Comparison of ENCODE assay signal across 8 mouse cellular contexts in the genomic region with DNA sequence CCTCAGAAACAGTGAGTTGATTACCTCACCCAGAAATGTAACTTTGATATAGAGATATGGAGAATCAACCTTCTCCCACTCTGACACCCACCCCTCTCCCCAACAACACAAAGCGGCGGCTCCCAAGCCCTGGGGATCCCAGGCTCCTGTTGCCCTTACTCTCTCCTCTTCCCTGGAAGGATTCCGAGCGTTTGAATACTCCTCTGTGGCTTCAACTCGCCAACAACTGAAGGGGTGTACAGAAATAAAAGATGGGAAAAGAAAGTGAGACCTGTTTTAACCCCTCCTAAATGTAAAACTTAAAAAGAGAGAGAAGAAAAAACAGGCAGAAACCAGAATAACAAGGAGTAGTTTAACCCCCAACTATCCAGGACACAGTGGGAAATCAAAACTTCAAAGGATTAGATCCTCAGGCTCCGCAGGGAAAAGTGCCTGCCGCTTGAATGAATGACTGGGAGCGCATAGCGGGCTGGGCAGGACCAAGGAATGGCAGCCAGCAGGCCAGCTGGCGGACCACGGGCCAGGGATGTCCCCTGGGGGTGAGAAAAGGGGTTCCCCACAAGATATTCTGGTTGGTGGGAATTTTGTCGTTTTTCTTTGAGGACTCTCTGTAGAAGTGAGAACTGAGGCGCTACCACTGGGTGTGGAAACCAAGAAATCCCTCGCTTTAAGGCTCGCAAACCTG. TPM values are rescaled to one million over a fixed set of nuclear protein-coding genes. Genes with fewer than 3 reads are reported as not detected.
DNase-seq lines count a peak whose midpoint lies in the region; ATAC-seq and TF ChIP-seq lines count a peak whose summit lies in the region.

No protein-coding gene starts in this region.

- H3K9ac ChIP-seq in CH12.LX (ENCODE audit: insufficient read depth, low read depth), result peak overlapping the region; percentile 70
- H3K9ac ChIP-seq in embryonic facial prominence, embryonic 11.5 days (replicated peaks; ENCODE audit: low read length), result no peak overlapping the region; the same call in none of the 2 replicates
- H3K9ac ChIP-seq in stomach, postnatal 0 days (ENCODE audit: low read length), result peak overlapping the region; percentile 71

- H3K9me3 ChIP-seq in CH12.LX (replicated peaks; ENCODE audit: low read length), result no peaks in the 10 kb centered on the region
- no peaks in the 10 kb centered on the region for H3K9me3 ChIP-seq in embryonic facial prominence, embryonic 11.5 days (replicated peaks; ENCODE audit: control insufficient read depth, low read length)
- no peaks in the 10 kb centered on the region for H3K9me3 ChIP-seq in hindbrain, embryonic 10.5 days
- H3K9me3 ChIP-seq in midbrain, embryonic 10.5 days (replicated peaks), result no peaks in the 10 kb centered on the region
- H3K9me3 ChIP-seq in stomach, postnatal 0 days (ENCODE audit: control insufficient read depth, low read length), result no peaks in the 10 kb centered on the region

- intact Hi-C loops in left cerebral cortex, postnatal 36 days (cut with DNase I), result loop anchor here (2.0 to 10.0 kb wide), 3 partner anchors 140 to 1024 kb away; no protein-coding TSS in a partner anchor

- peaks cover 0 to 38% of the 10 kb centered on the region in 2 experiments; a peak in 2 of 4 replicates for H3K4me1 ChIP-seq in CH12.LX (ENCODE audit: control insufficient read depth in 1 of 2, insufficient read depth in 2 of 2)
- no peaks in the 10 kb centered on the region; the same call in 1 of the 2 replicates for H3K4me1 ChIP-seq in embryonic facial prominence, embryonic 11.5 days (ENCODE audit: control insufficient read depth, insufficient read depth, low read length)
- peaks cover 39% of the 10 kb centered on the region for H3K4me1 ChIP-seq in hindbrain, embryonic 10.5 days (replicated peaks)
- peaks cover 44% of the 10 kb centered on the region for H3K4me1 ChIP-seq in midbrain, embryonic 10.5 days
- H3K4me1 ChIP-seq in stomach, postnatal 0 days (replicated peaks; ENCODE audit: control insufficient read depth, insufficient read depth), result no peaks in the 10 kb centered on the region

- ATAC-seq in embryonic facial prominence, embryonic 11.5 days (replicated peaks; ENCODE audit: insufficient number of reproducible peaks, low FRiP score, low TSS enrichment, low read depth), result no peak
- ATAC-seq in stomach, postnatal 0 days (ENCODE audit: low FRiP score, low TSS enrichment), result no peak

- 1% methylated on average over 15 of the region's 15 CpGs for WGBS in embryonic facial prominence, embryonic 11.5 days
- under 1% methylated on average over 15 of the region's 15 CpGs for WGBS in hindbrain, embryonic 10.5 days
- WGBS in midbrain, embryonic 10.5 days, result under 1% methylated on average over 15 of the region's 15 CpGs
- WGBS in stomach, postnatal 0 days, result under 1% methylated on average over 15 of the region's 15 CpGs

- peak; percentile 26 for DNase-seq in adrenal gland, postnatal 14 days
- DNase-seq in adrenal gland, postnatal 25 days, result no peak
- DNase-seq in CH12.LX (ENCODE audit: extremely low read depth), result peak; percentile 38
- DNase-seq in embryonic facial prominence, embryonic 11.5 days (ENCODE audit: low spot score), result peak; percentile 26
- peak; percentile 51 for DNase-seq in hindbrain, embryonic 10.5 days (ENCODE audit: low spot score)
- peak; percentile 43 to 52 for DNase-seq in left cerebral cortex, postnatal 36 days (ENCODE audit: low spot score in 2 of 2)
- peak; percentile 58 for DNase-seq in midbrain, embryonic 10.5 days (ENCODE audit: low spot score)
- DNase-seq in stomach, postnatal 0 days (ENCODE audit: low spot score), result peak; percentile 59

- H3K79me2 ChIP-seq in CH12.LX (replicated peaks; ENCODE audit: control insufficient read depth, extremely low read depth, insufficient read depth, poor library complexity, severe bottlenecking), result peaks cover 51% of the 10 kb centered on the region

- 0 out of 4 replicates have a peak, but pooled peaks of 1 of the 2 experiments have one; percentile 12 for TF ChIP-seq CTCF in CH12.LX (conservative IDR thresholded peaks at IDR 0.05 in 1 of 2, IDR thresholded peaks at IDR 0.05 in 1 of 2; ENCODE audit: low read depth in 2 of 2, low read length in 2 of 2)
- no peak for TF ChIP-seq CTCF in stomach, postnatal 0 days (IDR thresholded peaks at IDR 0.05; ENCODE audit: low read depth)

- H3K4me3 ChIP-seq in CH12.LX (replicated peaks in 1 of 3; ENCODE audit: low read depth in 2 of 3, low read length in 2 of 3, poor library complexity in 1 of 3), result peak overlapping the region; percentile 89 to 93 (median 89)
- peak overlapping the region; percentile 53 for H3K4me3 ChIP-seq in embryonic facial prominence, embryonic 11.5 days (ENCODE audit: low read depth, low read length)
- peak overlapping the region; percentile 61 for H3K4me3 ChIP-seq in hindbrain, embryonic 10.5 days
- H3K4me3 ChIP-seq in midbrain, embryonic 10.5 days, result peak overlapping the region; percentile 60
- peak overlapping the region; percentile 72 for H3K4me3 ChIP-seq in stomach, postnatal 0 days (ENCODE audit: low read depth, low read length)

- no peak; the same call in 1 of the 2 replicates for TF ChIP-seq RAD21 in CH12.LX (IDR thresholded peaks at IDR 0.05; ENCODE audit: low read depth, low read length)

- in situ Hi-C loops in CH12.LX (cut with MboI; ENCODE audit: low pct_ligation_motif_present, low pct_unique_long_range_greater_than_20kb, low sequenced_read_pairs), result loop anchor here (5.0 to 25.0 kb wide), 6 partner anchors 139 to 786 kb away; no protein-coding TSS in a partner anchor

- no peak for TF ChIP-seq POLR2A in CH12.LX (IDR thresholded peaks at IDR 0.05; ENCODE audit: low read depth, low read length)

- peak overlapping the region; percentile 71; the same call in 1 of the 2 replicates for H3K27ac ChIP-seq in CH12.LX (ENCODE audit: insufficient read depth, low read depth)
- H3K27ac ChIP-seq in embryonic facial prominence, embryonic 11.5 days (replicated peaks; ENCODE audit: low read depth, low read length), result no peak overlapping the region
- H3K27ac ChIP-seq in hindbrain, embryonic 10.5 days, result peak overlapping the region; percentile 23; the same call in 1 of the 2 replicates
- no peak overlapping the region for H3K27ac ChIP-seq in midbrain, embryonic 10.5 days (replicated peaks)
- no peak overlapping the region; the same call in 1 of the 2 replicates for H3K27ac ChIP-seq in stomach, postnatal 0 days (replicated peaks)

- dilution Hi-C loops in CH12.LX (cut with MboI; ENCODE audit: extremely low pct_ligation_motif_present, extremely low pct_unique_long_range_greater_than_20kb, low sequenced_read_pairs), result no loop called here

- H3K36me3 ChIP-seq in CH12.LX (replicated peaks in 1 of 2; ENCODE audit: control insufficient read depth in 1 of 2, insufficient read depth in 1 of 2, low read length in 1 of 2), result no peaks in the 10 kb centered on the region
- H3K36me3 ChIP-seq in embryonic facial prominence, embryonic 11.5 days (replicated peaks; ENCODE audit: control insufficient read depth, insufficient read depth, low read depth, low read length), result no peaks in the 10 kb centered on the region
- no peaks in the 10 kb centered on the region for H3K36me3 ChIP-seq in hindbrain, embryonic 10.5 days
- H3K36me3 ChIP-seq in midbrain, embryonic 10.5 days, result no peaks in the 10 kb centered on the region
- H3K36me3 ChIP-seq in stomach, postnatal 0 days (ENCODE audit: control insufficient read depth, insufficient read depth, low read length), result no peaks in the 10 kb centered on the region

- peak; percentile 38; the same call in 1 of the 2 replicates for TF ChIP-seq EP300 in CH12.LX (IDR thresholded peaks at IDR 0.05; ENCODE audit: low read length)
- no peak for TF ChIP-seq EP300 in stomach, postnatal 0 days (optimal IDR thresholded peaks at IDR 0.05)

- H3K27me3 ChIP-seq in CH12.LX (replicated peaks), result no peaks in the 10 kb centered on the region
- peaks cover 3% of the 10 kb centered on the region; the same call in 1 of the 2 replicates for H3K27me3 ChIP-seq in embryonic facial prominence, embryonic 11.5 days (ENCODE audit: control insufficient read depth, insufficient read depth, low read length)
- peaks cover 26% of the 10 kb centered on the region for H3K27me3 ChIP-seq in hindbrain, embryonic 10.5 days (ENCODE audit: insufficient read depth, poor library complexity, severe bottlenecking)
- peaks cover 35% of the 10 kb centered on the region for H3K27me3 ChIP-seq in midbrain, embryonic 10.5 days (ENCODE audit: low read depth, poor library complexity, severe bottlenecking)
- H3K27me3 ChIP-seq in stomach, postnatal 0 days (ENCODE audit: control insufficient read depth, insufficient read depth, low read length), result no peaks in the 10 kb centered on the region

- peak overlapping the region; percentile 98 for H3K4me2 ChIP-seq in CH12.LX (ENCODE audit: insufficient read depth, low read depth, poor library complexity, severe bottlenecking)
- peak overlapping the region; percentile 67 for H3K4me2 ChIP-seq in embryonic facial prominence, embryonic 11.5 days (ENCODE audit: low read depth, low read length)
- peak overlapping the region; percentile 80 for H3K4me2 ChIP-seq in stomach, postnatal 0 days (replicated peaks; ENCODE audit: low read depth)

TF ChIP-seq in CH12.LX, 34 proteins besides CTCF, POLR2A, EP300 and RAD21 (continues in another document):
- no peak for TF ChIP-seq USF2 (conservative IDR thresholded peaks at IDR 0.05; ENCODE audit: low read depth, low read length)
- TF ChIP-seq PAX5 (IDR thresholded peaks at IDR 0.05; ENCODE audit: low read length), result no peak
- no peak for TF ChIP-seq NRF1 (IDR thresholded peaks at IDR 0.05; ENCODE audit: low read depth, low read length)
- peak; percentile 79; the same call in 1 of the 2 replicates for TF ChIP-seq MEF2A (IDR thresholded peaks at IDR 0.05; ENCODE audit: borderline replicate concordance, low read depth, low read length)
- TF ChIP-seq TCF12 (IDR thresholded peaks at IDR 0.05; ENCODE audit: low read depth, low read length), result peak; percentile 61; the same call in 1 of the 2 replicates
- no peak for TF ChIP-seq ZMIZ1 (IDR thresholded peaks at IDR 0.05; ENCODE audit: low read depth, low read length)
- TF ChIP-seq IRF4 (IDR thresholded peaks at IDR 0.05; ENCODE audit: low read depth, low read length), result peak; percentile 58; the same call in 1 of the 2 replicates
- no peak for TF ChIP-seq UBTF (IDR thresholded peaks at IDR 0.05; ENCODE audit: low read depth, low read length)
- TF ChIP-seq SIN3A (IDR thresholded peaks at IDR 0.05; ENCODE audit: low read length), result peak; percentile 66

RNA-seq across cellular contexts. Expression of a gene that starts 2.6 kb away (rescaled TPM):
- 37.9 and 43.7 TPM in 2 replicates for total RNA-seq in adrenal gland, postnatal 14 days (2021)
- 26.5 and 33.0 TPM in 2 replicates for total RNA-seq in adrenal gland, postnatal 25 days (2021)
- total RNA-seq in CH12.LX (2012; rRNA removed), result 56.7 and 70.6 TPM in 2 replicates
- 26.3 and 31.5 TPM in 2 replicates for total RNA-seq in CH12.LX (2014; rRNA removed)
- 51.3 and 54.6 TPM in 2 replicates for polyA plus RNA-seq in CH12.LX (2012; ENCODE audit: insufficient read length, low read depth)
- polyA plus RNA-seq in embryonic facial prominence, embryonic 11.5 days (2014; fragmentation: Nextera tagmentation; extraction: Ambion mirVana), result 28.1 and 32.8 TPM in 2 replicates
- polyA plus RNA-seq in hindbrain, embryonic 10.5 days (2016; fragmentation: Nextera tagmentation; extraction: Ambion mirVana), result 16.8 and 18.2 TPM in 2 replicates
- 100 to 1,000 TPM; 144 to 190 TPM for total RNA-seq in left cerebral cortex, postnatal 36 days (2021)
- 10.4 and 19.2 TPM in 2 replicates for polyA plus RNA-seq in midbrain, embryonic 10.5 days (2016; fragmentation: Nextera tagmentation; extraction: Ambion mirVana)
- polyA plus RNA-seq in stomach, postnatal 0 days (2015; fragmentation: Nextera tagmentation; extraction: Ambion mirVana), result 19.7 and 20.4 TPM in 2 replicates

Comparison
In these comparisons a context has a peak if more than half of its experiments do, and no peak if none do; other contexts are left out.
1. H3K27ac ChIP-seq: peak in CH12.LX (single experiment) and hindbrain, embryonic 10.5 days (single experiment); none in embryonic facial prominence, embryonic 11.5 days (single experiment), midbrain, embryonic 10.5 days (single experiment) and stomach, postnatal 0 days (single experiment).
2. Peak in every context shown above with its lines, with median percentiles within 50 percentile points of each other: H3K4me2 ChIP-seq and H3K4me3 ChIP-seq.